Mouse (Mus musculus) neutrophil, adult 5-6 weeks (primary cell): ENCODE measurements around the gene Rc3h1. TPM values are rescaled to one million over a fixed set of nuclear protein-coding genes. Genes with fewer than 3 reads are reported as not detected.
"Not testable (repeated sequence)": the region's sequence is repeated elsewhere in the genome, so short reads cannot be mapped to it uniquely, and the experiment has no call there.

Experiments
- ATAC-seq: fragments of 151-379, 151-347 bp; 2 replicates; pipeline ENCODE4 v1.8.0; 2017; ENCODE audit warnings: mild to moderate bottlenecking, moderate TSS enrichment; ENCODE audit not compliant: insufficient number of reproducible peaks, poor library complexity, low FRiP score, severe bottlenecking; ENCODE audit errors: extremely low read depth
- total RNA-seq: library from RNA; stranded (forward); fragments of 200-1000 nt; gene quantifications from 2 replicates; pipeline ENCODE4 v1.2.3, GENCODE M21; 2017

Gene Rc3h1
- 43.5 and 49.2 TPM in 2 replicates for total RNA-seq

GRCm38 (mm10) chr1:160906057-160906557, at the start of gene Rc3h1:
Gene Rc3h1, plus strand, starts transcription at chr1:160906418.
- ATAC-seq, result peak; percentile 98

GRCm38 (mm10) chr1:160858132-160858531, 48.1 kb upstream of the Rc3h1 start:
- no peak for ATAC-seq

- ATAC-seq, result not testable (repeated sequence)
These were observed 46.3 kb upstream of the Rc3h1 start for GRCm38 (mm10) chr1:160859874-160860273.

GRCm38 (mm10) chr1:160861142-160861541, 45.1 kb upstream of the Rc3h1 start:
- ATAC-seq, result peak; percentile 81

DNA sequence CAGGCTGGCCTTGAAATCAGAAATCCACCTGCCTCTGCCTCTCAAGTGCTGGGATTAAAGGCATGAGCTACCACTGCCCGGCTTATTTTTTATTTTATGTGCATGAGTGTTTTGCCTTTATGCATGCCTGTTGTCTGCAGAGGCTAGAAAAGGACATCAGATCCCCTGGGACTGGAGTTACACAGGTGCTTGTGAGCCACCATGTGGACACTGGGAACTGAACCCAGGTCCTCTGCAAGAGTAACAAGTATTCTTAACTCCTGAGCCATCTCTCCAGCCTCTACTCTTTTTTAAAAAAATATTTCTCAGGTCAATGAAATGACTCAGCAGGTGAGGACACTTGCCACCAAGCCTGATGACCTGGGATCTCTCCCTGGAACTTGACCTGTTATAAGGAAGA, 44.6 kb upstream of the Rc3h1 start:
- ATAC-seq, result no peak

DNA sequence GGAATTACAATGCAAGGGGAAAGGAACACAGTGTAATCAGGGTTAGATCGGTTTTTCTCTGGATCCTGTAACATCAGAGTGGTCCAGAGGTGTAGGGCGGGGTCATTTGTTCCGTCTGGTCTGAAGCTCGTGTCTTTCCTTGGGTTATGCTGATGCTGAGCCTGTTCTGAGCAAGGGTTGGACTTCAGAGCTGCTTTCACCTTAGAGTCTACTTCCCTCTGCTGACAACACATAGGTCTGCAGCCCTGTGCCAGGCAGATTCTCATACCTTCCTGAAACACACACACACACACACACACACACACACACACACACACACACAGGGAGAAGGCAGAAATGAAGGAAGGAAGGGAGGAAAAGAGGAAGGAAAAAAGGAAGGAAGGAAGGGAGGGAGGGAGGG, 43.2 kb upstream of the Rc3h1 start:
- peak; percentile 90 for ATAC-seq

GRCm38 (mm10) chr1:160874757-160875156, 31.5 kb upstream of the Rc3h1 start:
- ATAC-seq, result no peak

- ATAC-seq, result no peak
These were observed 29.2 kb upstream of the Rc3h1 start for GRCm38 (mm10) chr1:160876968-160877367.

DNA sequence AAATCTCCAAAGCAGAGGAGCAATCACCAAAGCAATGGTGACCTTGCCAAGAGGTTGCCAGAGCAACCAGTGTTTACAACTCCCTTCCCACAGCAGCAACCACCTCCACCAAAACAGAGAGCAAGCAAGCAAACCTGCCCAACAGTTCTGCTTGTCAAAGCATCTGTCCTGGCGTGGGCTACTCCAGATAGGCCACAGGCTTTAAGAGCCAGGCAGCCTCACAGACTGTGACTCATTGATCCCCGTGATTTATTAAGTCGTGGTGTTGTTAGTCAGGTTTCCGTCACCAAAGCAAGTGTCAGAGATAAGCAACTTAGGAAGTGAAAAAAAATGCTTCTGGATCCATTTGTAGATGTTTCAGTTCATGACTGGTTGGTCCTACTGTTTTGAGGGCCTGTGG, 27.7 kb upstream of the Rc3h1 start:
- ATAC-seq, result no peak

DNA sequence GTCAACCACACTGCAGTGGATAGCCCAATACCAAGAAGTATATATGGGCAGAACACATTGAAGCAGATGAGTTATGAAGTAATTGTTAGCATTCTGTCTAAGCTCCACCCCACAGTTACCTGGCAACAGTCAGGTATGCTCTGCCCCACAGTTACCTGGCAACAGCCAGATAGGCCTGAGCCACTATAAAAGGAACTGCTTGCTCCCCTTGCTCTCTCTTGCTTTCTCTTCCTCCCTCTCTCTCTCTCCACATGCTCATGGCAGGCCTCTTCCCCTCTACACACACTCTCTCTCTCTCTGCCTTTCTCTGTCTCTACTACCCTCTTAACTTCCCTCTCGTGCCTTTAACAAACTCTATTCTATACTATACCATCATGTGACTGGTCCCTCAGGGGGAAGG, 24.8 kb upstream of the Rc3h1 start:
- not testable (repeated sequence) for ATAC-seq

GRCm38 (mm10) chr1:160881968-160882367, 24.2 kb upstream of the Rc3h1 start:
- ATAC-seq, result no peak

DNA sequence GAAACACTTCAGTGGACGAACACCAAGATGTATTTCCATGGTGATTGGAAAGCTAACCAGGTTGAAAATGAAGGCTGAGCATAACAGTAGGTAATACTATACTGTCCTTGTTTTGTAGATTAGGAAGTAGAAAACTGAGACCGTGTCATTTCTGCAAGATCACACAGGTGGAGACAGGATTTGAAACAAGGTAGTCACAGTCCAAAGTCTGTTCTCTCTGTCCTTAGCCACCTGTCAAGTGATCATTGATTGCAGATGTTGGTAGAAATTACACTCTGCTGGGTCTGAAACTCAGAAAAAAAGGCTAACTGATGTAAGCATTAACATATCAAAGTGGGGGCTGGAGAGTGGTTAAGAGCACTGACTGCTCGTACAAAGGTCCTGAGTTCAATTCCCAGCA, 21.9 kb upstream of the Rc3h1 start:
- no peak for ATAC-seq

- ATAC-seq, result no peak
These were observed 21.2 kb upstream of the Rc3h1 start for GRCm38 (mm10) chr1:160884993-160885392.

GRCm38 (mm10) chr1:160899701-160900100, 6.5 kb upstream of the Rc3h1 start:
- ATAC-seq, result no peak

GRCm38 (mm10) chr1:160904047-160904446, 2.2 kb upstream of the Rc3h1 start:
- no peak for ATAC-seq

- peak; percentile 11; the same call in 1 of the 2 replicates for ATAC-seq
These were observed 602 bp downstream of the Rc3h1 start for GRCm38 (mm10) chr1:160906558-160907481.

DNA sequence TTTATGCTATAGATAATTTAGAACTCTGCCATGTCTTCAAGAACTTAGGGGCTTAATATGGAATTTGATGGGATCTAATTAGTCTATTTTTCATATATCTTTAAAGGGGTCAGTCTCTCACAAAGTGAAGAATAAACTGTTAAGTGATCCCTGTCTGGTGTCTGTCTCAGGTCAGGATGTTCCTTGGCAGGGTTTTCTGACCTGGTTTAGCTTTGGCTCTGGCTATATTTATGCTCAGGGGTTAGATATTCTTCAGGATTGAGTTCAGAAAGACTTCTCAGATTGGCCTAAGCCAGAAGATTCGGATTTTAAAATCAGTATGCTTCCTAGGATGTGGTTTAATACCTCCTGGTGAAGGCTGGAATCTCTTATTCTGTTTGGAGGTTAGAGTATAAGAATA, 4.0 kb downstream of the Rc3h1 start:
- no peak for ATAC-seq

- no peak for ATAC-seq
These were observed 4.6 kb downstream of the Rc3h1 start for GRCm38 (mm10) chr1:160910812-160911211.

DNA sequence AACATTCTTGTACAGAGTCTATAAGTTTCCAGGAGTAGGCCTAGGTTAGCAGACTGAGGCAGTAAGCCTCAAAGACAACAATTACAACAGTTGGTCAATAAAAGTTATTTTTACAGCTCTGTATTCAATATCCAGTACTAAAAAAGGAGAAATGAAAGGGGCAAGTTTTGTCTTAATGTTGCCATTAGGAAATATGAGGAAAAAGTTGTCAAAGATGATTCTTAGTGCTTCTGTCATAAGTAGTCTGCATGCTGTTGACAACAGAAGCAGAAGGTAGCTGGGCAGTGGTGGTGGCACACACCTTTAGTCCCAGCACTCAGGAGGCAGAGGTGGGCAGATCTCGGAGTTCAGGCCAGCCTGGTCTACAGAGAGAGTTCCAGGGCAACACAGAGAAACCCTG, 13.2 kb downstream of the Rc3h1 start:
- no peak for ATAC-seq

DNA sequence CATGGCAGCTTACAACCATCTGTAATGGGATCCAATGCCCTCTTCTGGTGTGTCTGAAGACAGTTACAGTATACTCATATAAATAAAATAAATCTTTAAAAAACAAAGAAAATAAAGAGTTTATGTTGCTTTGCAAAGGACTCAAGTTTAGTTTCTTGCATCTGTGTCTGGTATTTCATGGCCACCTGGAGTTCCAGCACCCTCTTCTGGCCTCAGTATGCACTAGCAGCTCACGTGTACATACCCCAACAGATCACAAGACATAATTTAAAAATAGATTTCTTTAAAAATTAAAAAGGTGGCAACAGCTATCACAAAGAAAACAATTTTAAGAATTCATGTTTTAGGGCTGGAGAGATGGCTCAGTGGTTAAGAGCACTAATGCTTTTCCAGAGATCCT, 15.7 kb downstream of the Rc3h1 start:
- ATAC-seq, result no peak
